Mouse (Mus musculus): ENCODE measurements around the gene Birc5.
A peak's percentile ranks its signal among the peaks of the same experiment; 100 is the strongest.
"Not testable (repeated sequence)": the region's sequence is repeated elsewhere in the genome, so short reads cannot be mapped to it uniquely, and the experiment has no call there.

Gene Birc5

GRCm38 (mm10) chr11:117826916-117827315 is 22.1 kb upstream of the Birc5 start:
- no peak for DNase-seq (ENCODE audit: low spot score in 2 of 2)

- no peak for DNase-seq (ENCODE audit: low spot score in 2 of 2)
Measured at GRCm38 (mm10) chr11:117827386-117827785, 21.7 kb upstream of the Birc5 start.

GRCm38 (mm10) chr11:117828149-117828887 is 20.7 kb upstream of the Birc5 start:
- no peak for DNase-seq (ENCODE audit: low spot score in 2 of 2)

- no peak for DNase-seq (ENCODE audit: low spot score in 2 of 2)
Measured at GRCm38 (mm10) chr11:117828888-117829604, 20.0 kb upstream of the Birc5 start.

- DNase-seq (ENCODE audit: low spot score in 2 of 2) = no peak
Measured at GRCm38 (mm10) chr11:117829671-117830215, 19.3 kb upstream of the Birc5 start.

GRCm38 (mm10) chr11:117830401-117830800 is 18.6 kb upstream of the Birc5 start:
- DNase-seq (ENCODE audit: low spot score in 2 of 2) = no peak

GRCm38 (mm10) chr11:117832086-117832969 is 16.7 kb upstream of the Birc5 start:
- DNase-seq (ENCODE audit: low spot score in 2 of 2) = peak; percentile 66 to 67

- DNase-seq (ENCODE audit: low spot score in 2 of 2) = not testable (repeated sequence)
Measured at GRCm38 (mm10) chr11:117833509-117833908, 15.5 kb upstream of the Birc5 start.

- no peak for DNase-seq (ENCODE audit: low spot score in 2 of 2)
Measured at GRCm38 (mm10) chr11:117834086-117834485, 15.0 kb upstream of the Birc5 start.

GRCm38 (mm10) chr11:117836306-117836705 is 12.7 kb upstream of the Birc5 start:
- peak; percentile 47 to 55 for DNase-seq (ENCODE audit: low spot score in 2 of 2)

GRCm38 (mm10) chr11:117838572-117838971 is 10.5 kb upstream of the Birc5 start:
- DNase-seq (ENCODE audit: low spot score in 2 of 2) = no peak

GRCm38 (mm10) chr11:117839021-117839420 is 10.0 kb upstream of the Birc5 start:
- DNase-seq (ENCODE audit: low spot score in 2 of 2) = no peak

GRCm38 (mm10) chr11:117840910-117841309 is 8.1 kb upstream of the Birc5 start:
- DNase-seq (ENCODE audit: low spot score in 2 of 2) = no peak

GRCm38 (mm10) chr11:117843434-117843833 is 5.6 kb upstream of the Birc5 start:
- DNase-seq (ENCODE audit: low spot score in 2 of 2) = no peak

- no peak for DNase-seq (ENCODE audit: low spot score in 2 of 2)
Measured at GRCm38 (mm10) chr11:117844997-117845396, 4.1 kb upstream of the Birc5 start.

GRCm38 (mm10) chr11:117845651-117846050 is 3.4 kb upstream of the Birc5 start:
- no peak for DNase-seq (ENCODE audit: low spot score in 2 of 2)

- DNase-seq (ENCODE audit: low spot score in 2 of 2) = no peak
Measured at GRCm38 (mm10) chr11:117846640-117847039, 2.4 kb upstream of the Birc5 start.

GRCm38 (mm10) chr11:117847593-117848215 is 1.3 kb upstream of the Birc5 start:
- no peak for DNase-seq (ENCODE audit: low spot score in 2 of 2)

- DNase-seq (ENCODE audit: low spot score in 2 of 2) = peak in 1 of 2 experiments; percentile 40
Measured at GRCm38 (mm10) chr11:117848271-117848984, 623 bp upstream of the Birc5 start.

- no peak for DNase-seq (ENCODE audit: low spot score in 2 of 2)
Measured at GRCm38 (mm10) chr11:117852875-117853274, 3.8 kb downstream of the Birc5 start.

GRCm38 (mm10) chr11:117854241-117854640 is 5.2 kb downstream of the Birc5 start:
- no peak for DNase-seq (ENCODE audit: low spot score in 2 of 2)

Measured in frontal cortex, postnatal 36 days (tissue).